Comparison of ENCODE assay signal across 20 mouse cellular contexts in genomic region chr13:91185248-91185867, GRCm38 (mm10). TPM values are rescaled to one million over a fixed set of nuclear protein-coding genes. Genes with fewer than 3 reads are reported as not detected.
DNase-seq lines count a peak whose midpoint lies in the region; ATAC-seq and TF ChIP-seq lines count a peak whose summit lies in the region.
"Had no signal": no experiment of that assay in that cellular context is flagged by ENCODE, and none has a peak within 500 bp of the region (broad histone marks: within the 10 kb centered on the region; RNA-seq: fewer than 3 reads in every experiment).

No protein-coding gene starts in this region.

- no peak overlapping the region for H3K4me3 ChIP-seq in liver, postnatal 0 days (ENCODE audit: low read depth, low read length)
- H3K4me3 ChIP-seq in liver, embryonic 11.5 days (ENCODE audit: low read depth, low read length): no peak overlapping the region
- H3K4me3 ChIP-seq in liver, embryonic 15.5 days (replicated peaks): no peak overlapping the region
- H3K4me3 ChIP-seq: embryonic facial prominence, embryonic 10.5 days; forebrain, embryonic 13.5 days; gastrocnemius, adult 2 months; heart, embryonic 12.5 days; hindbrain, embryonic 15.5 days had no signal

- no peaks in the 10 kb centered on the region for H3K27me3 ChIP-seq in liver, postnatal 0 days (ENCODE audit: insufficient read depth, low read length)
- H3K27me3 ChIP-seq in liver, embryonic 11.5 days (replicated peaks; ENCODE audit: control insufficient read depth, insufficient read depth, low read length): no peaks in the 10 kb centered on the region
- no peaks in the 10 kb centered on the region for H3K27me3 ChIP-seq in liver, embryonic 15.5 days
- H3K27me3 ChIP-seq: forebrain, embryonic 13.5 days; heart, embryonic 12.5 days; hindbrain, embryonic 15.5 days had no signal

- no peak overlapping the region for H3K4me2 ChIP-seq in liver, postnatal 0 days (ENCODE audit: low read depth, low read length)
- no peak overlapping the region for H3K4me2 ChIP-seq in liver, embryonic 11.5 days
- no peak overlapping the region for H3K4me2 ChIP-seq in liver, embryonic 15.5 days
- H3K4me2 ChIP-seq: forebrain, embryonic 13.5 days; heart, embryonic 12.5 days; hindbrain, embryonic 15.5 days had no signal

- H3K9ac ChIP-seq in liver, postnatal 0 days (replicated peaks): no peak overlapping the region
- H3K9ac ChIP-seq in liver, embryonic 11.5 days (ENCODE audit: low read depth, low read length): no peak overlapping the region
- no peak overlapping the region for H3K9ac ChIP-seq in liver, embryonic 15.5 days
- H3K9ac ChIP-seq: forebrain, embryonic 13.5 days; forebrain, postnatal 0 days; heart, embryonic 12.5 days; hindbrain, embryonic 15.5 days had no signal

- no peaks in the 10 kb centered on the region for H3K9me3 ChIP-seq in liver, postnatal 0 days (ENCODE audit: low read length)
- H3K9me3 ChIP-seq in liver, embryonic 11.5 days (ENCODE audit: control insufficient read depth, low read length): no peaks in the 10 kb centered on the region
- no peaks in the 10 kb centered on the region for H3K9me3 ChIP-seq in liver, embryonic 15.5 days (replicated peaks)
- H3K9me3 ChIP-seq: embryonic facial prominence, embryonic 10.5 days; forebrain, embryonic 13.5 days; heart, embryonic 12.5 days; hindbrain, embryonic 15.5 days had no signal

- peak; percentile 30 for DNase-seq in liver
- no peak for DNase-seq in liver, postnatal 0 days
- no peak for DNase-seq in liver, embryonic 11.5 days (ENCODE audit: low spot score)
- peak; percentile 29 for DNase-seq in yolk sac, embryonic 10.5 days (ENCODE audit: low spot score)
- no peak for DNase-seq in kidney, postnatal 25 days
- DNase-seq in frontal cortex, postnatal 14 days (ENCODE audit: low spot score in 2 of 2): no peak
- no peak for DNase-seq in heart, postnatal 25 days (ENCODE audit: low spot score)
- DNase-seq: adrenal gland, adult 8-10 months; adrenal gland, postnatal 36 days; cerebellum, adult 8-10 months; cerebellum, postnatal 36 days; forebrain, postnatal 0 days; gastrocnemius, adult 2 months; gastrocnemius, postnatal 25 days; heart, postnatal 36 days had no signal

- no peak overlapping the region for H3K27ac ChIP-seq in liver, postnatal 0 days (ENCODE audit: low read depth)
- no peak overlapping the region for H3K27ac ChIP-seq in liver, embryonic 11.5 days (ENCODE audit: low read depth, low read length)
- H3K27ac ChIP-seq in liver, embryonic 15.5 days (replicated peaks): no peak overlapping the region
- H3K27ac ChIP-seq: embryonic facial prominence, embryonic 10.5 days; forebrain, embryonic 13.5 days; gastrocnemius, adult 2 months; hindbrain, embryonic 15.5 days had no signal

- intact Hi-C loops in heart, postnatal 25 days (cut with DNase I): no loop called here

- H3K36me3 ChIP-seq in liver, postnatal 0 days (replicated peaks; ENCODE audit: insufficient read depth, low read length): no peaks in the 10 kb centered on the region
- no peaks in the 10 kb centered on the region for H3K36me3 ChIP-seq in liver, embryonic 11.5 days (ENCODE audit: control insufficient read depth, insufficient read depth, low read length)
- no peaks in the 10 kb centered on the region for H3K36me3 ChIP-seq in liver, embryonic 15.5 days (replicated peaks)
- H3K36me3 ChIP-seq: embryonic facial prominence, embryonic 10.5 days; heart, embryonic 12.5 days; hindbrain, embryonic 15.5 days had no signal

- no peak for TF ChIP-seq CTCF in liver, postnatal 0 days (IDR thresholded peaks at IDR 0.05; ENCODE audit: low read depth)

- no peak for ATAC-seq in liver, postnatal 0 days
- ATAC-seq in liver, embryonic 11.5 days (replicated peaks; ENCODE audit: low FRiP score): peak; percentile 81
- peak; percentile 69 for ATAC-seq in liver, embryonic 15.5 days (ENCODE audit: insufficient read depth)
- ATAC-seq: forebrain, embryonic 13.5 days; forebrain, postnatal 0 days had no signal

- TF ChIP-seq EP300 in liver, postnatal 0 days (IDR thresholded peaks at IDR 0.05; ENCODE audit: low read depth): no peak

- no peaks in the 10 kb centered on the region for H3K4me1 ChIP-seq in liver, postnatal 0 days (ENCODE audit: insufficient read depth)
- peaks cover 7% of the 10 kb centered on the region; the same call in 1 of the 2 replicates for H3K4me1 ChIP-seq in liver, embryonic 11.5 days (replicated peaks; ENCODE audit: control insufficient read depth, insufficient read depth, low read length)
- peaks cover 8% of the 10 kb centered on the region for H3K4me1 ChIP-seq in liver, embryonic 15.5 days (replicated peaks)
- H3K4me1 ChIP-seq: embryonic facial prominence, embryonic 10.5 days; hindbrain, embryonic 15.5 days had no signal

- 66% methylated on average over 3 of the region's 3 CpGs for WGBS in liver, postnatal 0 days (ENCODE audit: insufficient replicate concordance)
- 69% methylated on average over 3 of the region's 3 CpGs for WGBS in liver, embryonic 11.5 days
- WGBS in liver, embryonic 15.5 days (ENCODE audit: insufficient replicate concordance): 35% methylated on average over 3 of the region's 3 CpGs

RNA-seq across cellular contexts. Expression of gene Atg10, which starts 38.4 kb away (rescaled TPM):
- polyA plus RNA-seq in liver, postnatal 0 days (2015; fragmentation: Nextera tagmentation; extraction: Ambion mirVana): 4.8 and 5.5 TPM in 2 replicates
- polyA plus RNA-seq in liver, embryonic 11.5 days (2014; fragmentation: Nextera tagmentation; extraction: Ambion mirVana): 7.9 and 8.2 TPM in 2 replicates
- 3.2 and 3.3 TPM in 2 replicates for polyA plus RNA-seq in liver, embryonic 15.5 days (2015; fragmentation: Nextera tagmentation; extraction: Ambion mirVana)
- total RNA-seq in heart, postnatal 25 days (2021): 10 to 100 TPM; 24.1 to 25.1 TPM

Comparison
In these comparisons a context has a peak if more than half of its experiments do, and no peak if none do; other contexts are left out.
1. DNase-seq: peak in liver (single experiment) and yolk sac, embryonic 10.5 days (single experiment); none in liver, postnatal 0 days (single experiment), liver, embryonic 11.5 days (single experiment), kidney, postnatal 25 days (0 of 2), frontal cortex, postnatal 14 days (0 of 2) and heart, postnatal 25 days (single experiment).